Mouse (Mus musculus) G1E (cell line): Measurements from ENCODE around the gene Gm12845. TPM values are rescaled to one million over a fixed set of nuclear protein-coding genes. Genes with fewer than 3 reads are reported as not detected.

Experiments used
- ATAC-seq: 2 replicates; pipeline ENCODE4 v1.8.0; 2016; ENCODE audit warnings: mild to moderate bottlenecking; ENCODE audit not compliant: insufficient number of reproducible peaks, poor library complexity, low FRiP score, severe bottlenecking; ENCODE audit errors: extremely low read depth
- DNase-seq: peaks from one replicate; pipeline ENCODE4 v3.0.0; 2012; ENCODE audit warnings: low spot score
- H3K27me3 ChIP-seq: 2 replicates; pipeline ENCODE4 v1.6.1; 2012; ENCODE audit warnings: mild to moderate bottlenecking, low read length, inconsistent platforms; ENCODE audit not compliant: insufficient read depth
- H3K36me3 ChIP-seq: replicated peaks from 2 replicates; pipeline ENCODE3; 2012; ENCODE audit warnings: mild to moderate bottlenecking, inconsistent platforms
- H3K4me1 ChIP-seq: 2 replicates; pipeline ENCODE4 v1.6.1; 2012; ENCODE audit warnings: low read depth, low read length, inconsistent platforms, mixed read lengths; ENCODE audit not compliant: insufficient read depth
- H3K4me3 ChIP-seq: 2 replicates; pipeline ENCODE4 v1.5.1; 2012; ENCODE audit warnings: low read depth, mild to moderate bottlenecking, inconsistent platforms, low read length, moderate library complexity, mixed read lengths
- H3K9me3 ChIP-seq: replicated peaks from 2 replicates; pipeline ENCODE4 v1.6.1; 2012; ENCODE audit warnings: inconsistent platforms
- CTCF ChIP-seq: IDR thresholded peaks from 2 replicates; pipeline ENCODE4 v1.5.1; 2012; ENCODE audit warnings: low read depth, low read length, inconsistent platforms, mixed read lengths
- GATA1 ChIP-seq: IDR thresholded peaks from 2 replicates; pipeline ENCODE4 v1.6.1; 2012; ENCODE audit warnings: borderline replicate concordance, low read length, inconsistent platforms, mixed read lengths
- GATA2 ChIP-seq: IDR thresholded peaks from 2 replicates; pipeline ENCODE4 v1.6.1; 2012; ENCODE audit warnings: low read depth, low read length, inconsistent platforms, borderline replicate concordance
- POLR2AphosphoS5 ChIP-seq: IDR thresholded peaks from 2 replicates; pipeline ENCODE4 v1.6.1; 2012; ENCODE audit warnings: low read depth, low read length, inconsistent platforms; ENCODE audit not compliant: insufficient replicate concordance
- TAL1 ChIP-seq: conservative IDR thresholded peaks from 2 replicates; pipeline ENCODE4 v1.6.1; 2012; ENCODE audit warnings: low read depth, low read length, inconsistent platforms, mixed read lengths
- polyA plus RNA-seq: library from polyadenylated mRNA; stranded (reverse); fragments of >175 nt; gene quantifications from 2 replicates; pipeline ENCODE4 v1.2.3, GENCODE M21; 2012
- total RNA-seq, 2 experiments: library from RNA; stranded (forward) in 1 of 2; stranded (reverse) in 1 of 2; fragments of 200-1000 nt in 1 of 2; fragments of >200 nt in 1 of 2; fragmentation: Nextera tagmentation in 1 of 2; gene quantifications; 2 replicates each; pipeline ENCODE4 v1.2.3; 2014 to 2017

Gm12845 gene
- total RNA-seq (2014; fragmentation: Nextera tagmentation) (not detected in 2 replicates), total RNA-seq (2017) (0.11 TPM in 1 of 2 replicates, not detected in the other), polyA plus RNA-seq (not detected in 2 replicates)

DNA sequence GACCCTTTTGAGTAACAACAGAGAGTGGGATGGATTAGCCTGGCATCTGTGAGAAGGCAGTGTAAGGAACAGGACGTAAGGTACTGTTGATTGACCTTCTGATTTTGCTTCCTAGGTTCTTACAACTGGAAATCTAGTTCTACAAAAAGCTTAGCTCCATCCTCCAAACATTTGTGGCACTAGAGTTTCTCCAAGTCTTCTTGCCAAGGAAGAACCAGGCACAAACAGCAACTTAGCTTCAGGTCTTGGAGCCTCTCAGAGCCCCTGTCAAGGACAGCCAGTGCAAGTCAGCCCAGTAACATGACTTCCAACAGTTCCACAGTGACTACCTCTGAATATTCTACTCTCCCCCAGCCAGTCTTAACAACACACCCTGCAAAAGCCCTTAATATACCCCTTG is at the start of gene Gm12845:
Gm12845 (plus strand) TSS at position 301 of the 400 bp plus-strand sequence.
- ATAC-seq (no peak), DNase-seq (no peak)
- Histone ChIP-seq H3K4me1 (no peaks in the 10 kb centered on the region), H3K27me3 (peaks cover 14% of the 10 kb centered on the region), H3K9me3 (no peaks in the 10 kb centered on the region), H3K36me3 (no peaks in the 10 kb centered on the region), H3K4me3 (no peak within 1 kb of the TSS)
- no peak for TF ChIP-seq CTCF
- TF ChIP-seq TAL1: no peak
- TF ChIP-seq POLR2AphosphoS5: no peak
- TF ChIP-seq GATA2: no peak
- no peak for TF ChIP-seq GATA1

DNA sequence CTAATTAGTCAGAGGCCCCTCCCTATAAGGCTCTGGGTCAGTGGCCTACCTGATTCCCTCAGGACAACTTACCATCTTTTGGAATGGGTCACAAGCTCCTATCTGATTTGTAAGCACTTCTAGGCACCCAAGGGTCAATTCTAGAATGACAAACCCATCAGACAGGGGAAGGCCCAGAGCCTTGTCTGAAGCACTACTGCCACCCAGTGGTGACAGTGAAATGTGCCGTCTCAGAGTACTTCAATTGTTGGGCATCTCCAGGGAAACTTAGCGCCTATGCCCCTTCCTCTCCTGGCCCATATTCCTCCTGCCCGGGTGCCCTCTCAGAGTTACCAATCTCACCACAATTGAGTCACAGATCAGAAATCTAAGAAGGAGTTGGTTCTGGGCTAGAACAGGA is 47.3 kb upstream of the Gm12845 start:
- peaks cover 93% of the 10 kb centered on the region for H3K36me3 ChIP-seq
- TF ChIP-seq GATA1: no peak
- TF ChIP-seq CTCF: peak; percentile 65
- ATAC-seq: no peak; the same call in 1 of the 2 replicates
- H3K9me3 ChIP-seq: no peaks in the 10 kb centered on the region
- H3K4me1 ChIP-seq: peaks cover 19% of the 10 kb centered on the region
- DNase-seq: peak; percentile 62
- no peak overlapping the region for H3K4me3 ChIP-seq
- H3K27me3 ChIP-seq: no peaks in the 10 kb centered on the region

GRCm38 (mm10) chr4:117680963-117681362 is 43.2 kb upstream of the Gm12845 start:
- no peak for TF ChIP-seq CTCF
- TF ChIP-seq TAL1: no peak
- no peak for TF ChIP-seq POLR2AphosphoS5
- TF ChIP-seq GATA2: no peak

DNA sequence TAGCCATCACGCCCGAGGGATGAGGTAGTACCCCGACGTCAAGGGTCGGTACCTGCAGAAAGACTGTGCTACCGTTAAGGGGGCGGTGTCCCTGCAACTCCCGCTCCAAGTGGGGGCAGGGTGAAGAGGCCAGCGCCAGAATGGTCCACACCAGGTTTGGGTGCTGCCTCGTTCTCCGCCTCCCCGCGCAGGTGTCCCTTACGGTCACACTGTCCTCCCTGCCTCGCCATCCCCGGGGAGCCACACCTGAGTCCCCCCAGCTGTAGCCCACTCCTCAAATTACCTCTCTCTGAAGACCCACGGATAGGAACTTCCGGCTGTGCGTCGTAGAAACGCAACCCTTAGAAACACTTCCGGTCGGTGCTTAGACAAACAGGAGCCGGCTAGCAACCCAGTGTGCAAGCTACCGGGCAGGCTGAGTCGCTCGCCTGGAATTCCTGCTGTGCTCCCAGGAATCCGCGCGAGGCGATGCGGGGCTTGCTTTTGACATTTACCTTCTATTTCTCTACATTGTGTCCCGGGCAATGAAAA is 42.2 kb upstream of the Gm12845 start, which contains the start of gene Dmap1:
Dmap1 (minus strand) TSS at position 343 of the 531 bp plus-strand sequence.
- Histone ChIP-seq H3K4me1 (peaks cover 20% of the 10 kb centered on the region), H3K4me3 (peak within 1 kb of the TSS; percentile 92), H3K9me3 (no peaks in the 10 kb centered on the region), H3K36me3 (peaks cover 42% of the 10 kb centered on the region), H3K27me3 (peaks cover 8% of the 10 kb centered on the region)
- TF ChIP-seq GATA2: no peak
- no peak for TF ChIP-seq GATA1
- no peak for TF ChIP-seq CTCF
- TF ChIP-seq POLR2AphosphoS5: no peak
- no peak for TF ChIP-seq TAL1
- ATAC-seq: peak; percentile 58
- DNase-seq: peak; percentile 46

More at GRCm38 (mm10) chr4:117680963-117681362, 43.2 kb upstream of the Gm12845 start:
- DNase-seq (no peak), ATAC-seq (0 out of 2 replicates have a peak, but pooled peaks have one; percentile 36)
- Histone ChIP-seq H3K4me1 (peaks cover 20% of the 10 kb centered on the region), H3K27me3 (peaks cover 2% of the 10 kb centered on the region; the same call in 1 of the 2 replicates), H3K36me3 (peaks cover 52% of the 10 kb centered on the region), H3K4me3 (peak overlapping the region; percentile 92; the same call in 1 of the 2 replicates), H3K9me3 (no peaks in the 10 kb centered on the region)

DNA sequence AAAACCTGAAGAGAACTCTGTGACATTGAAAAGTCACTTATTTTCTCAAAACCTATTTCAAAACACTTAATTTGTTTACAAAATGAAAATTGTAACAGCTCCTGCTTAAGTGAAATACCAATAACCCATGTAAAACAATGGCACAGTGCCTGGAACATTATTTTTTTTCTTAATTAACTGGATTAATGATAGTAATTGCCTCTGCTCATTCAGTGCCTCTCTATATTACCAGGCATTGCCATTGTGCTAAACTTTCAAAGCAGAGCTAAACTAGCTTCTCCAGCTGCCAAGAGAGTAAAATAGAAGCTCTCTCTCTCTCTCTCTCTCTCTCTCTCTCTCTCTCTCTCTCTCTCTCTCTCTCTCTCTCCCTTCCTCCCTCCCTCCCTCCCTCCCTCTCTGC is 41.7 kb upstream of the Gm12845 start:
- Histone ChIP-seq H3K36me3 (peaks cover 37% of the 10 kb centered on the region), H3K9me3 (no peaks in the 10 kb centered on the region), H3K27me3 (peaks cover 8% of the 10 kb centered on the region), H3K4me1 (peaks cover 20% of the 10 kb centered on the region), H3K4me3 (peak overlapping the region; percentile 92)
- no peak for ATAC-seq
- no peak for TF ChIP-seq TAL1
- no peak for TF ChIP-seq POLR2AphosphoS5
- TF ChIP-seq GATA2: no peak
- TF ChIP-seq CTCF: no peak
- TF ChIP-seq GATA1: no peak
- no peak for DNase-seq

DNA sequence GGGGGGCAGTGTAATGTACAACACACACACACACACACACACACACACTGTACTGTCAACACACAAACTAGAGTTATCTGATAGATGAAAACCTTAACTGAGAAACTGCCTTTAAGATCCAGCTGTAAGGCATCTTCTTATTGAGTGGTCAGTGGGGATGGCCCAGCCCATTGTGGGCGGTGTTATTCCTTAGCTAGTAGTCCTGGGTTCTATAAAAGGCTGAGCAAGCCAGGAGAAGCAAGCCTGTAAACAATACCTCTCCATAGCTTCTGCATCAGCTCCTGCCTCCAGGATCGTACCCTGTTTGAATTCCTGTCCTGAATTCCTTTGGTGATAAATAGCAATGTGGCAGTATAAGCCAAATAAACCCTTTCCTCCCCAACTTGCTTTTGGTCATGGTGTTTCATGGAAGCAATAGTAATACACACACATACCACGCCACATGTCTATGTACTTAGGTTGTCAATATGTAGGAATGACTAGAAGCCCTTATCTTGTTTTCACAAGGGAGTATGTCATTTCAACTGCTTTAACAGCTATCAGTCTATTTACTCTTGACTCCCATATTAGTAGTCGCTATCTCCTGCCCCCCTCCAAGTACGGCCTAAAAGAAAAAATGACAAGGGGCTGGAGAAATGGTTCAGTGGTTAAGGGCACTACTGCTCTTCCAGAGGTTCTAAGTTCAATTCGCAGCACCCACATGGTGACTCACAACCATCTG is 41.0 kb upstream of the Gm12845 start:
- H3K27me3 ChIP-seq: peaks cover 8% of the 10 kb centered on the region
- no peaks in the 10 kb centered on the region for H3K9me3 ChIP-seq
- peaks cover 30% of the 10 kb centered on the region for H3K36me3 ChIP-seq
- H3K4me1 ChIP-seq: peaks cover 20% of the 10 kb centered on the region
- DNase-seq (no peak), ATAC-seq (no peak)
- TF ChIP-seq TAL1 (no peak), GATA2 (no peak), POLR2AphosphoS5 (no peak), GATA1 (no peak), CTCF (no peak)
- H3K4me3 ChIP-seq: no peak overlapping the region

DNA sequence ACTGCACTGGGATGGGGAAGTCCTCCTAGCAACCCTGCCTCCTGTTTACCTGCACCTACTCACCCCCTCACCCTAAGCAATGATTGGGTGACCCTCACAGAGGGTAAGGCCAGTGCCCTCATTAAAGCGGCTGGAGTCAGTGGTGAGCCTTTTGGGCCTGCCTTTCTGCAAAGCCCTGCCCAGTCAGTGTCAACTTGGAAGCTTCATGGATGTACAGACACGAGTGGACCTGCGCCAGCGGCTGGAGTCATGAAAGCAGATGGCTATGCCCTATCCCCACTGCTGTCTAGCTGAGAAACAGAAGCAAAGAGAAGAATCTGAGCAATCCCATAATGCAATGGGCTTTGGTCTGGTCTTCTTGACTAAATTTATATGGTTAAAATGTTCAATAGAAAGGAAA is 37.9 kb upstream of the Gm12845 start:
- ATAC-seq (no peak), DNase-seq (no peak)
- peaks cover 10% of the 10 kb centered on the region for H3K27me3 ChIP-seq
- H3K4me1 ChIP-seq: peaks cover 10% of the 10 kb centered on the region
- no peaks in the 10 kb centered on the region for H3K9me3 ChIP-seq
- TF ChIP-seq CTCF: no peak
- TF ChIP-seq TAL1: no peak
- no peak for TF ChIP-seq GATA2
- TF ChIP-seq POLR2AphosphoS5: no peak
- no peak for TF ChIP-seq GATA1
- no peaks in the 10 kb centered on the region for H3K36me3 ChIP-seq
- no peak overlapping the region for H3K4me3 ChIP-seq
